Mouse (Mus musculus): ENCODE measurements around the gene Tmem8b. TPM values are rescaled to one million over a fixed set of nuclear protein-coding genes. Genes with fewer than 3 reads are reported as not detected.

Gene Tmem8b
- total RNA-seq, 4 experiments from 2014 or later = 66.0 to 71.0 (median 68.4) TPM

Small RNA genes within 50 kb of the gene (microRNA-seq; reads per million reads assigned to microRNA genes)
- 0 reads per million in 2 experiments for gene Gm25262

Other genes with a start within 250 kb of the Tmem8b start
- gene Fam166b, start 239.8 kb upstream of the Tmem8b start, total RNA-seq (2022) = 1 to 10 TPM in 2 of 4 experiments, under 1 TPM in 2; 0.31 to 3.7 (median 1.3) TPM
- 10 to 100 TPM; 76.6 to 82.7 (median 81.8) TPM for gene Tesk1, start 227.0 kb upstream of the Tmem8b start, total RNA-seq (2022)
- gene Cd72, start 214.3 kb upstream of the Tmem8b start, total RNA-seq (2022) = 1 to 10 TPM in 1 of 4 experiments, under 1 TPM in 2, not detected in 1; 0.49 to 1.2 (median 0.81) TPM
- gene Sit1, start 185.2 kb upstream of the Tmem8b start, total RNA-seq (2022) = not detected
- 10 to 100 TPM; 22.1 to 30.0 (median 27.6) TPM for gene Ccdc107, start 176.1 kb upstream of the Tmem8b start, total RNA-seq (2022)
- 1 to 10 TPM in 1 of 4 experiments, not detected in 3; 1.0 TPM for gene Arhgef39, start 169.3 kb upstream of the Tmem8b start, total RNA-seq (2022)
- gene Car9, start 162.0 kb upstream of the Tmem8b start, total RNA-seq (2022) = under 1 TPM in 1 of 4 experiments, not detected in 3; 0.65 TPM
- 1 to 10 TPM; 6.7 to 9.4 (median 9.0) TPM for gene Tpm2, start 145.2 kb upstream of the Tmem8b start, total RNA-seq (2022)
- gene Creb3, start 106.6 kb upstream of the Tmem8b start, total RNA-seq (2022) = 10 to 100 TPM; 63.3 to 89.5 (median 69.0) TPM
- 10 to 100 TPM; 39.3 to 62.9 (median 50.6) TPM for gene Tln1, start 106.3 kb upstream of the Tmem8b start, total RNA-seq (2022)
- 10 to 100 TPM; 46.2 to 69.0 (median 51.0) TPM for gene Rgp1, start 90.3 kb upstream of the Tmem8b start, total RNA-seq (2022)
- gene Gba2, start 90.1 kb upstream of the Tmem8b start, total RNA-seq (2022) = 10 to 100 TPM; 58.7 to 64.7 (median 60.9) TPM
- not detected for gene Msmp, start 84.5 kb upstream of the Tmem8b start, total RNA-seq (2022)
- gene Npr2, start 37.0 kb upstream of the Tmem8b start, total RNA-seq (2022) = 10 to 100 TPM; 54.6 to 68.4 (median 59.4) TPM
- gene Spag8, start 15.4 kb upstream of the Tmem8b start, total RNA-seq (2022) = 1 to 10 TPM; 1.5 to 2.7 (median 2.0) TPM
- 10 to 100 TPM; 25.3 to 39.2 (median 37.6) TPM for gene Hint2, start 12.5 kb upstream of the Tmem8b start, total RNA-seq (2022)
- gene Fam221b, start 174 bp downstream of the Tmem8b start, total RNA-seq (2022) = 1 to 10 TPM in 3 of 4 experiments, under 1 TPM in 1; 0.84 to 1.5 (median 1.1) TPM
- gene Olfr70, start 31.8 kb downstream of the Tmem8b start, total RNA-seq (2022) = not detected
- gene Olfr71, start 41.3 kb downstream of the Tmem8b start, total RNA-seq (2022) = not detected
- gene Hrct1, start 58.2 kb downstream of the Tmem8b start, total RNA-seq (2022) = 1 to 10 TPM in 2 of 4 experiments, under 1 TPM in 2; 0.53 to 1.3 (median 0.93) TPM
- gene Spaar, start 61.1 kb downstream of the Tmem8b start, total RNA-seq (2022) = 1 to 10 TPM in 2 of 4 experiments, under 1 TPM in 2; 0.50 to 1.2 (median 0.94) TPM
- not detected for gene Olfr159, start 102.0 kb downstream of the Tmem8b start, total RNA-seq (2022)
- not detected for gene Olfr156, start 154.9 kb downstream of the Tmem8b start, total RNA-seq (2022)
- not detected for gene Olfr157, start 171.2 kb downstream of the Tmem8b start, total RNA-seq (2022)
- not detected for gene Olfr155, start 182.6 kb downstream of the Tmem8b start, total RNA-seq (2022)
- gene Reck, start 206.6 kb downstream of the Tmem8b start, total RNA-seq (2022) = 10 to 100 TPM in 1 of 4 experiments, 1 to 10 TPM in 3; 7.3 to 10.3 (median 7.8) TPM

Data from layer of hippocampus, adult 8-10 months (tissue).